Mouse (Mus musculus): ENCODE results near the gene Ssh1. TPM values are rescaled to one million over a fixed set of nuclear protein-coding genes. Genes with fewer than 3 reads are reported as not detected.

The Ssh1 gene
- total RNA-seq, 1 experiment, result 11.8 TPM

- H3K9ac ChIP-seq (ENCODE audit: insufficient read depth, low read depth, low read length, poor library complexity, severe bottlenecking), result no peak overlapping the region
- peaks cover 14% of the 10 kb centered on the region; the same call in 1 of the 2 replicates for H3K36me3 ChIP-seq (ENCODE audit: control insufficient read depth, insufficient read depth, low read length, poor library complexity, severe bottlenecking)
- H3K4me3 ChIP-seq (ENCODE audit: insufficient read depth in 1 of 2, low read depth in 1 of 2, low read length in 2 of 2, poor library complexity in 1 of 2, severe bottlenecking in 1 of 2), result no peak overlapping the region
- peak overlapping the region; percentile 51; the same call in 1 of the 2 replicates for H3K27ac ChIP-seq (ENCODE audit: insufficient read depth, low read depth, low read length, poor library complexity, severe bottlenecking)
- TF ChIP-seq HCFC1 (IDR thresholded peaks at IDR 0.05; ENCODE audit: borderline replicate concordance, insufficient read depth, low read length) (no peak), CHD2 (IDR thresholded peaks at IDR 0.05; ENCODE audit: low read depth, low read length) (no peak), ZC3H11A (IDR thresholded peaks at IDR 0.05; ENCODE audit: borderline replicate concordance, low read depth, low read length) (no peak), MAFK (IDR thresholded peaks at IDR 0.05; ENCODE audit: insufficient read depth, low read depth, low read length) (no peak), ZNF384 (IDR thresholded peaks at IDR 0.05; ENCODE audit: low read depth, low read length) (no peak)
- in situ Hi-C loops (cut with MboI; ENCODE audit: low sequenced_read_pairs in 2 of 2, unreplicated experiment in 2 of 2), result no loop called here
- no peak for DNase-seq (ENCODE audit: low read depth, low spot score)
- H3K4me1 ChIP-seq (ENCODE audit: control insufficient read depth in 2 of 2, insufficient read depth in 2 of 2, low read length in 2 of 2, poor library complexity in 1 of 2), result peaks cover 5 to 24% of the 10 kb centered on the region in 2 experiments
- H3K9me3 ChIP-seq (ENCODE audit: control insufficient read depth, insufficient read depth, low read depth, low read length), result no peaks in the 10 kb centered on the region
These were observed 34.7 kb downstream of the Ssh1 start for GRCm38 (mm10) chr5:113959039-113959438.

- in situ Hi-C loops (cut with MboI; ENCODE audit: low sequenced_read_pairs in 2 of 2, unreplicated experiment in 2 of 2), result no loop called here
These were observed 37.2 kb downstream of the Ssh1 start for GRCm38 (mm10) chr5:113956510-113956909.

GRCm38 (mm10) chr5:113955691-113956090 is 38.0 kb downstream of the Ssh1 start:
- Histone ChIP-seq H3K4me3 (ENCODE audit: insufficient read depth in 1 of 2, low read depth in 1 of 2, low read length in 2 of 2, poor library complexity in 1 of 2, severe bottlenecking in 1 of 2) (no peak overlapping the region), H3K9me3 (ENCODE audit: control insufficient read depth, insufficient read depth, low read depth, low read length) (no peaks in the 10 kb centered on the region), H3K9ac (ENCODE audit: insufficient read depth, low read depth, low read length, poor library complexity, severe bottlenecking) (peak overlapping the region; percentile 5; the same call in 1 of the 2 replicates), H3K36me3 (ENCODE audit: control insufficient read depth, insufficient read depth, low read length, poor library complexity, severe bottlenecking) (peaks cover 14% of the 10 kb centered on the region; the same call in 1 of the 2 replicates), H3K4me1 (ENCODE audit: control insufficient read depth in 2 of 2, insufficient read depth in 2 of 2, low read length in 2 of 2, poor library complexity in 1 of 2) (peaks cover 0 to 15% of the 10 kb centered on the region in 2 experiments; a peak in 3 of 4 replicates), H3K27ac (ENCODE audit: insufficient read depth, low read depth, low read length, poor library complexity, severe bottlenecking) (no peak overlapping the region)
- TF ChIP-seq CHD2 (IDR thresholded peaks at IDR 0.05; ENCODE audit: low read depth, low read length), result no peak
- TF ChIP-seq ZC3H11A (IDR thresholded peaks at IDR 0.05; ENCODE audit: borderline replicate concordance, low read depth, low read length), result no peak
- TF ChIP-seq ZNF384 (IDR thresholded peaks at IDR 0.05; ENCODE audit: low read depth, low read length), result no peak
- TF ChIP-seq MAFK (IDR thresholded peaks at IDR 0.05; ENCODE audit: insufficient read depth, low read depth, low read length), result no peak
- TF ChIP-seq HCFC1 (IDR thresholded peaks at IDR 0.05; ENCODE audit: borderline replicate concordance, insufficient read depth, low read length), result no peak
- in situ Hi-C loops (cut with MboI; ENCODE audit: low sequenced_read_pairs in 2 of 2, unreplicated experiment in 2 of 2), result no loop called here
- no peak for DNase-seq (ENCODE audit: low read depth, low spot score)

More at GRCm38 (mm10) chr5:113956510-113956909, 37.2 kb downstream of the Ssh1 start:
- H3K27ac ChIP-seq (ENCODE audit: insufficient read depth, low read depth, low read length, poor library complexity, severe bottlenecking), result no peak overlapping the region
- peak; percentile 91 for DNase-seq (ENCODE audit: low read depth, low spot score)
- no peak overlapping the region for H3K4me3 ChIP-seq (ENCODE audit: insufficient read depth in 1 of 2, low read depth in 1 of 2, low read length in 2 of 2, poor library complexity in 1 of 2, severe bottlenecking in 1 of 2)
- no peak overlapping the region for H3K9ac ChIP-seq (ENCODE audit: insufficient read depth, low read depth, low read length, poor library complexity, severe bottlenecking)
- peaks cover 0 to 17% of the 10 kb centered on the region in 2 experiments; a peak in 3 of 4 replicates for H3K4me1 ChIP-seq (ENCODE audit: control insufficient read depth in 2 of 2, insufficient read depth in 2 of 2, low read length in 2 of 2, poor library complexity in 1 of 2)
- H3K36me3 ChIP-seq (ENCODE audit: control insufficient read depth, insufficient read depth, low read length, poor library complexity, severe bottlenecking), result peaks cover 18% of the 10 kb centered on the region; the same call in 1 of the 2 replicates
- TF ChIP-seq ZC3H11A (IDR thresholded peaks at IDR 0.05; ENCODE audit: borderline replicate concordance, low read depth, low read length) (peak; percentile 53; the same call in 1 of the 2 replicates), CHD2 (IDR thresholded peaks at IDR 0.05; ENCODE audit: low read depth, low read length) (no peak)
- no peaks in the 10 kb centered on the region for H3K9me3 ChIP-seq (ENCODE audit: control insufficient read depth, insufficient read depth, low read depth, low read length)

- no peak for DNase-seq (ENCODE audit: low read depth, low spot score)
These were observed 38.4 kb downstream of the Ssh1 start for GRCm38 (mm10) chr5:113955281-113955680.

More at GRCm38 (mm10) chr5:113955281-113955680, 38.4 kb downstream of the Ssh1 start:
- no peak for TF ChIP-seq MAFK (IDR thresholded peaks at IDR 0.05; ENCODE audit: insufficient read depth, low read depth, low read length)
- TF ChIP-seq ZC3H11A (IDR thresholded peaks at IDR 0.05; ENCODE audit: borderline replicate concordance, low read depth, low read length), result no peak
- no peak for TF ChIP-seq ZNF384 (IDR thresholded peaks at IDR 0.05; ENCODE audit: low read depth, low read length)
- no peak for TF ChIP-seq CHD2 (IDR thresholded peaks at IDR 0.05; ENCODE audit: low read depth, low read length)
- TF ChIP-seq HCFC1 (IDR thresholded peaks at IDR 0.05; ENCODE audit: borderline replicate concordance, insufficient read depth, low read length), result no peak
- Histone ChIP-seq H3K9me3 (ENCODE audit: control insufficient read depth, insufficient read depth, low read depth, low read length) (no peaks in the 10 kb centered on the region), H3K4me1 (ENCODE audit: control insufficient read depth in 2 of 2, insufficient read depth in 2 of 2, low read length in 2 of 2, poor library complexity in 1 of 2) (peaks cover 0 to 12% of the 10 kb centered on the region in 2 experiments; a peak in 3 of 4 replicates), H3K36me3 (ENCODE audit: control insufficient read depth, insufficient read depth, low read length, poor library complexity, severe bottlenecking) (peaks cover 14% of the 10 kb centered on the region; the same call in 1 of the 2 replicates), H3K9ac (ENCODE audit: insufficient read depth, low read depth, low read length, poor library complexity, severe bottlenecking) (peak overlapping the region; percentile 5; the same call in 1 of the 2 replicates), H3K27ac (ENCODE audit: insufficient read depth, low read depth, low read length, poor library complexity, severe bottlenecking) (no peak overlapping the region), H3K4me3 (ENCODE audit: insufficient read depth in 1 of 2, low read depth in 1 of 2, low read length in 2 of 2, poor library complexity in 1 of 2, severe bottlenecking in 1 of 2) (no peak overlapping the region)
- in situ Hi-C loops (cut with MboI; ENCODE audit: low sequenced_read_pairs in 2 of 2, unreplicated experiment in 2 of 2), result no loop called here

All from ES-E14 (cell line).